Mouse (Mus musculus) liver, adult 2 months (tissue): ENCODE measurements at regions not wholly inside any gene's neighbourhood (a gene's known extent, or its start where the extent isn't known, plus 50 kb on each side); places are given as distances from the start of the nearest gene placed in this dataset.

Experiments used
- DNase-seq: peaks from one replicate; pipeline ENCODE4 v3.0.0-alpha.2; 2011; ENCODE audit warnings: low read depth, low spot score; ENCODE audit errors: extremely low read depth
- H3K27ac ChIP-seq: fragments of 200-500 bp; replicated peaks from 2 replicates; pipeline ENCODE4 v1.5.1; 2012; ENCODE audit warnings: low read depth, mild to moderate bottlenecking, control low read depth, inconsistent platforms, low read length; ENCODE audit not compliant: insufficient read depth
- H3K27me3 ChIP-seq: fragments of 200-500 bp; 2 replicates; pipeline ENCODE4 v1.6.1; 2012; ENCODE audit warnings: mild to moderate bottlenecking, moderate library complexity, low read length, inconsistent platforms; ENCODE audit not compliant: control insufficient read depth, insufficient read depth
- H3K36me3 ChIP-seq: fragments of 200-500 bp; 2 replicates; pipeline ENCODE4 v1.6.1; 2012; ENCODE audit warnings: low read length, inconsistent platforms; ENCODE audit not compliant: control insufficient read depth, insufficient read depth
- H3K4me1 ChIP-seq: fragments of 200-500 bp; 2 replicates; pipeline ENCODE4 v1.6.1; 2011; ENCODE audit warnings: low read length; ENCODE audit not compliant: control insufficient read depth, insufficient read depth
- H3K4me3 ChIP-seq: fragments of 200-500 bp; 2 replicates; pipeline ENCODE4 v1.5.1; 2011; ENCODE audit warnings: low read depth, mild to moderate bottlenecking, control low read depth, low read length, moderate library complexity; ENCODE audit not compliant: insufficient read depth
- H3K79me2 ChIP-seq: fragments of 200-500 bp; 2 replicates; pipeline ENCODE4 v1.6.1; 2012; ENCODE audit warnings: inconsistent platforms, mild to moderate bottlenecking, low read length, moderate library complexity; ENCODE audit not compliant: control insufficient read depth, insufficient read depth
- H3K9ac ChIP-seq: fragments of 200-500 bp; 2 replicates; pipeline ENCODE4 v1.6.1; 2012; ENCODE audit warnings: low read depth, mild to moderate bottlenecking, control low read depth, inconsistent platforms, low read length
- CTCF ChIP-seq: fragments of 200-500 bp; IDR thresholded peaks from 2 replicates; pipeline ENCODE4 v1.5.1; 2011; ENCODE audit warnings: low read depth, low read length, control low read depth
- POLR2A ChIP-seq: fragments of 200-500 bp; IDR thresholded peaks from 2 replicates; pipeline ENCODE4 v1.6.1; 2011; ENCODE audit warnings: low read length, control low read depth; ENCODE audit not compliant: insufficient read depth; ENCODE audit errors: extremely low read depth
- WGBS: fragments of 180-500 bp; shearing (Covaris S2); methylation state at CpG from one replicate; pipeline ENCODE4 v1.1.7; 2018; 5-methylcytosine and 5-hydroxymethylcytosine counted together

GRCm38 (mm10) chr9:61682744-61683259, 231.5 kb downstream of the Rplp1 start:
- WGBS: 91% methylated on average over 5 of the region's 5 CpGs
- Histone ChIP-seq H3K27me3 (no peaks in the 10 kb centered on the region), H3K9ac (no peak overlapping the region), H3K4me1 (no peaks in the 10 kb centered on the region), H3K79me2 (no peaks in the 10 kb centered on the region), H3K4me3 (no peak overlapping the region), H3K36me3 (no peaks in the 10 kb centered on the region), H3K27ac (no peak overlapping the region)
- TF ChIP-seq POLR2A (no peak), CTCF (no peak)
- no peak for DNase-seq

- DNase-seq: no peak
- H3K27ac ChIP-seq: no peak overlapping the region
- 75% methylated on average over 4 of the region's 4 CpGs for WGBS
These were observed 232.0 kb downstream of the Rplp1 start for GRCm38 (mm10) chr9:61682316-61682715.

GRCm38 (mm10) chr9:61681406-61681805, 232.9 kb downstream of the Rplp1 start:
- 82% methylated on average over 5 of the region's 5 CpGs for WGBS
- no peak overlapping the region for H3K27ac ChIP-seq
- H3K9ac ChIP-seq: no peak overlapping the region

More at GRCm38 (mm10) chr9:61682316-61682715, 232.0 kb downstream of the Rplp1 start:
- no peak overlapping the region for H3K9ac ChIP-seq
- no peak for TF ChIP-seq CTCF
- H3K4me1 ChIP-seq: no peaks in the 10 kb centered on the region
- H3K79me2 ChIP-seq: no peaks in the 10 kb centered on the region
- no peak overlapping the region for H3K4me3 ChIP-seq
- no peaks in the 10 kb centered on the region for H3K27me3 ChIP-seq
- no peaks in the 10 kb centered on the region for H3K36me3 ChIP-seq

GRCm38 (mm10) chr9:61680911-61681311, 233.4 kb downstream of the Rplp1 start:
- DNase-seq: no peak
- WGBS: 64% methylated on average over 6 of the region's 6 CpGs
- no peak overlapping the region for H3K9ac ChIP-seq
- H3K79me2 ChIP-seq: no peaks in the 10 kb centered on the region
- no peaks in the 10 kb centered on the region for H3K4me1 ChIP-seq
- H3K4me3 ChIP-seq: no peak overlapping the region
- H3K27me3 ChIP-seq: no peaks in the 10 kb centered on the region
- no peak overlapping the region for H3K27ac ChIP-seq
- no peak for TF ChIP-seq POLR2A
- no peak for TF ChIP-seq CTCF
- no peaks in the 10 kb centered on the region for H3K36me3 ChIP-seq

More at GRCm38 (mm10) chr9:61681406-61681805, 232.9 kb downstream of the Rplp1 start:
- H3K4me3 ChIP-seq: no peak overlapping the region
- TF ChIP-seq POLR2A: no peak
- TF ChIP-seq CTCF: no peak
- no peaks in the 10 kb centered on the region for H3K27me3 ChIP-seq
- no peak for DNase-seq
- H3K79me2 ChIP-seq: no peaks in the 10 kb centered on the region
- no peaks in the 10 kb centered on the region for H3K36me3 ChIP-seq
- H3K4me1 ChIP-seq: no peaks in the 10 kb centered on the region

GRCm38 (mm10) chr9:61679686-61680085, 234.7 kb downstream of the Rplp1 start:
- Histone ChIP-seq H3K9ac (no peak overlapping the region), H3K79me2 (no peaks in the 10 kb centered on the region), H3K4me1 (no peaks in the 10 kb centered on the region), H3K4me3 (no peak overlapping the region), H3K27me3 (no peaks in the 10 kb centered on the region), H3K36me3 (no peaks in the 10 kb centered on the region), H3K27ac (no peak overlapping the region)
- peak; percentile 20 for DNase-seq
- 87% methylated on average over 6 of the region's 6 CpGs for WGBS
- TF ChIP-seq CTCF (no peak), POLR2A (no peak)

GRCm38 (mm10) chr9:61677603-61678002, 236.7 kb downstream of the Rplp1 start:
- no peak for TF ChIP-seq POLR2A
- TF ChIP-seq CTCF: no peak
- H3K4me1 ChIP-seq: no peaks in the 10 kb centered on the region
- H3K27ac ChIP-seq: no peak overlapping the region
- no peaks in the 10 kb centered on the region for H3K27me3 ChIP-seq
- H3K36me3 ChIP-seq: no peaks in the 10 kb centered on the region
- H3K9ac ChIP-seq: no peak overlapping the region
- no peak for DNase-seq
- WGBS: 80% methylated on average over 3 of the region's 3 CpGs
- no peak overlapping the region for H3K4me3 ChIP-seq
- no peaks in the 10 kb centered on the region for H3K79me2 ChIP-seq
